Mouse (Mus musculus): ENCODE results near the gene Zfp36l1. TPM values are rescaled to one million over a fixed set of nuclear protein-coding genes. Genes with fewer than 3 reads are reported as not detected.

Gene Zfp36l1
- polyA plus RNA-seq, 1 experiment from 2014 or later = 63.4 TPM

GRCm38 (mm10) chr12:80110546-80110870 lies 2.3 kb downstream of the Zfp36l1 start:
- no peak for DNase-seq (ENCODE audit: low spot score)

GRCm38 (mm10) chr12:80109753-80110545 lies 2.9 kb downstream of the Zfp36l1 start:
- no peak for DNase-seq (ENCODE audit: low spot score)

- peak; percentile 91 for DNase-seq (ENCODE audit: low spot score)
Observed at GRCm38 (mm10) chr12:80108896-80109668, 3.7 kb downstream of the Zfp36l1 start.

GRCm38 (mm10) chr12:80106896-80107667 lies 5.7 kb downstream of the Zfp36l1 start:
- DNase-seq (ENCODE audit: low spot score) = no peak

GRCm38 (mm10) chr12:80106138-80106895 lies 6.5 kb downstream of the Zfp36l1 start:
- no peak for DNase-seq (ENCODE audit: low spot score)

DNA sequence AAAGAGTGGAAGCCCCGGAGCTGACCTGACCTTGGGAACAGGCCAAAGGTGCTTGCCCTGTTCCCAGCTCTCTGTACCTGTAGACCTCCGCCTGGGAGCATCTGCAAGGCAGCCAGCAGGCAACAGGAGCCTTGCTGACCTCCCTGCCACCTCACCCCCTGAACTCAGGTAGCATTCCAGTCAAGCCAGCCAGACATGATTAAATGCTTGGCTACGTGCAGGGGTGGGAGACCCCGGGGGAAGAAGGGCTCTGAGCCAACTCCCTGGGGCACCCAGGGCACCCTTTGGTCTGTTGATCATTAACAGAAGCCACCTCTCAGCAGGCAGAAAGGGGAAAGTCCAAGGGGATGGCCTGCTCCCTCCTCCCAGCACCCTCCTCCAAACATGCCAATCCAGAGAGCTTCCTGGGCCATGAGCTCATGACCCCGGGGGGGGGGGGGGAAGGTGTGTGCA lies 9.3 kb downstream of the Zfp36l1 start:
- no peak for DNase-seq (ENCODE audit: low spot score)

GRCm38 (mm10) chr12:80103089-80103488 lies 9.7 kb downstream of the Zfp36l1 start:
- DNase-seq (ENCODE audit: low spot score) = no peak

- DNase-seq (ENCODE audit: low spot score) = no peak
Observed at GRCm38 (mm10) chr12:80098825-80099224, 14.0 kb downstream of the Zfp36l1 start.

GRCm38 (mm10) chr12:80096734-80097133 lies 16.1 kb downstream of the Zfp36l1 start:
- no peak for DNase-seq (ENCODE audit: low spot score)

DNA sequence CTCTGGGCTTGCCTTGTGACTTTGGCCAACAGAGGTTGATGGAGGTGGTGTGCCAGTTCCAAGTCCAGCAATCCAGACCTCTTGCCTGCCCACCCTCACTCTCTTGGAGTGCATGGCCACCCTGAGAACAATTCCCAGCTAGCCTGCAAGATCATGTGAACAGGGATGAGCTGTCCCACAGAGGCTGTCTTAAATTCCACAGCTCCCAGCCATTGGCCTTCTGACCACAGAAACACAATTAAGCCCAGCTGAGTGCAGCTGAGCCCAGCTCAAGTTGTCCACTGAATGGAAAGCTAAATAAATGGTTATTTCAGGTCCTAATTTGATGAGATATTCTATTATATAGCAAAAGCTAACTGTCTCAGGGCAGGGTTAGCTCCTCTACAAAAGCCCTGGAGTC lies 20.0 kb downstream of the Zfp36l1 start:
- DNase-seq (ENCODE audit: low spot score) = no peak

- DNase-seq (ENCODE audit: low spot score) = no peak
Observed at GRCm38 (mm10) chr12:80091080-80091479, 21.7 kb downstream of the Zfp36l1 start.

- DNase-seq (ENCODE audit: low spot score) = no peak
Observed at GRCm38 (mm10) chr12:80090529-80090928, 22.3 kb downstream of the Zfp36l1 start.

DNA sequence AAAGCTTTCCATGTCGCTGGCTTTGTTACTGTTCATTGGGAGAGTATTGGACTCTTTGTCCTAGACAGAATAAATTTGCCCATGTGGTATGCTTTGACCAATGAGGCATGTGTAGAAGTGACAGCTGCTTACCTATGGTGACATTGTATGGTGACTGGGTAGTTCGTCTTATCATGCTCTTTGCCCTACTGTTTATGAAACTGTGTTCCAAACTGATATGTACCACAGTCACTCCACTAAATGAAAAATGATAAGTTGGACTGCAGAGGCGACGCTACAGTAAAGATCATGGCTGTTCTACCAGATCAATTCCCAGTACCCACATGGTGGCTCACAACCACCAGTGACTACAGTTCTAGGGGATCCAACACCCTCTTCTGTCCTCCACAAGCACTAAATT lies 24.7 kb downstream of the Zfp36l1 start:
- DNase-seq (ENCODE audit: low spot score) = no peak

- no peak for DNase-seq (ENCODE audit: low spot score)
Observed at GRCm38 (mm10) chr12:80084446-80085112, 28.2 kb downstream of the Zfp36l1 start.

- no peak for DNase-seq (ENCODE audit: low spot score)
Observed at GRCm38 (mm10) chr12:80083937-80084336, 28.9 kb downstream of the Zfp36l1 start.

DNA sequence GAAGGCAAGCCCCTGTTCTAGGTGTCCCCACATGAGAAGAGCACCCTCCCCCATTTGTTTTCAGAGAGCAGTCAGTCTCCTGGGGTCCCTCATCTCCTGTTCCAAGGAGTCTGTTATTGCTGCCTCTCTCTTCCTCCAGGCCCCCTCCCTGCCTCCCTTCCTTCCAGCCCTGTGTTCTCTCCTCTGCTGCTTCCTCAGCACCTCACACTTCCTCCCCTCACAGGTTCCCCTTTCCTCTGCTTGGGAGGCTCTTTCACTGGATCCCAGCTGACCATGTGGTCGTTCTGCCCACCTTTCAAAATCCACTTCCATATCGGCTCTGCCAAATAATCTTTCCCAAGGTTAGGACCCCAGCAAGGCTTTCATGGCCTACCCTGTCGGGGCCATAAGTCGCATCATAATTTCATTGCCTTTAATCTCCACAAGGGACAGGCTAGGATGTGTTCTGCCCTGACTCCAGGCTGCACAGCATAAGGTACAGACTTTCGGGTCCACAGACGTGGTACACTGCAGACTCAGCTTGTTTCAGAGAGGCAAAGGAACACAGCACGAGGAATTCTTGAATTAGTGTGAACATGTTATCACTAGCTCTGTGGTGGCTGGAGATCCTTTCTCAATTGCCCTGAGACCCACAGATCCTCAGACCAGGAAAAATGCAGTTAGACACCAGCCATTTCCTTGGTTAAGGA lies 29.5 kb downstream of the Zfp36l1 start:
- DNase-seq (ENCODE audit: low spot score) = no peak

GRCm38 (mm10) chr12:80082730-80083129 lies 30.1 kb downstream of the Zfp36l1 start:
- no peak for DNase-seq (ENCODE audit: low spot score)

DNA sequence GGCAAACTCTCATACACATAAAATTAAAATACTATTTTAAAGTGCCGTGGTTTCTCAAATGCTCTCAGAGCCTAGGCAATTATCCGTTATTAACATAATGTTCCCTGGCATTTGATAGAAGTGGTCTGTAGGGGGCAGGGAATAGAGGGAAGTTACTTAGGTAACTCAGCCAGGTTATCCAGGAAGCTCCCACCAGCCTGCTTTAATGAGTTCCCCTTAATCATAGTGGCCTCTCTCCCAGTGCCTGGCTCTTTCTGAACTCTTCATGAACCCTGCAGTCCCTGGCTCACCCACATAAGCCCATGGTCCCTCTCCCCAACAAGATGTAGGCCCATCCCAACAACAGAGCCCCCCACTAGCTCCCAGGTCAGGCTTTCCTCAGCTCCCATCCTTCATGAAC lies 31.4 kb downstream of the Zfp36l1 start:
- no peak for DNase-seq (ENCODE audit: low spot score)

DNA sequence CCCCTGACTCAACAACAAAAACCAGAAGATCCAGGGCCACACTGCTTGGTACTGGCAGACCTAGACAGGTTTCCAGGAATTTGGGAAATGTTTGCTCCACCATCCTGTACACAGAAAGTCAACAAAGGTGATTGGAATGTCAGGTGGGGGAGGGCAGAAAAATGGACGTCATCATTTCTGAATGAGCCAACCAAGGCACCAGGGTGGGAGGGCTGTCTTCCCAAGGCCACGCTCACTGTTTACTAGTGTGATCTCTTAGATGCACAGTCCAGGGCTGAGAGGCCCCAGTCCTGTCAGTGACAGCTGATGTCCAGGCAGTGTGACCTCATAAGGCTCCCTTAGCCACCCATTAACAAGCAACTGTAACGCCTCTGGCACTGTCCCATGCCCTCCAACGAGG lies 32.9 kb downstream of the Zfp36l1 start:
- no peak for DNase-seq (ENCODE audit: low spot score)

DNA sequence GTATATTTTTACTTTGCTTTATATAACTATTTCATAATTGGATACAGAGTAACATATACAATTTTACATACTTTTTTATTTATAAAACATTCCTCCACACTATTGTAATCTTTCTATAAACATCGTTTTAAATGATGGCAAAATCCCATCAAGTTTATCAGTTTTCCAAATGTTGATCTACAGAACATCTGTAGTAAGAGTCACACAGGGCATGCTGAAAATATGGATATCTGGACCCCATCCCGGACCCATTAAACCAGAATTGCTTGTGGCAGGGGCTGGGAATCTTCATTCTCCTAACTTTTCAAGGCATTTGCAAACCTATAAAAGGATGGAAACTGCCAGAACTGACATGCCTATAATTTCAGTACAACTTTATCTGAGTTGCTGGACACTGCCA lies 38.5 kb downstream of the Zfp36l1 start:
- no peak for DNase-seq (ENCODE audit: low spot score)

All from thymus, postnatal 0 days (tissue).